Mouse (Mus musculus) heart, embryonic 15.5 days (tissue): ENCODE measurements at regions not wholly inside any gene's neighbourhood (a gene's known extent, or its start where the extent isn't known, plus 50 kb on each side); places are given as distances from the start of the nearest gene placed in this dataset.

Experiments used
- ATAC-seq: fragments of 200-750 bp; cut with Nextera tagmentation; replicated peaks from 2 replicates; pipeline ENCODE4 v1.8.0; 2017; ENCODE audit warnings: low read depth, moderate TSS enrichment; ENCODE audit not compliant: insufficient number of reproducible peaks, insufficient read depth, low FRiP score
- H3K27ac ChIP-seq: fragments of 300-500 bp; sonication (generic); 2 replicates; pipeline ENCODE4 v1.5.1; 2015; ENCODE audit warnings: mild to moderate bottlenecking, inconsistent platforms
- H3K27me3 ChIP-seq: fragments of 300-500 bp; sonication (generic); 2 replicates; pipeline ENCODE4 v1.6.1; 2015; ENCODE audit warnings: inconsistent platforms
- H3K36me3 ChIP-seq: fragments of 300-500 bp; sonication (generic); 2 replicates; pipeline ENCODE4 v1.6.1; 2015; ENCODE audit warnings: mild to moderate bottlenecking, inconsistent platforms
- H3K4me1 ChIP-seq: fragments of 300-500 bp; sonication (generic); replicated peaks from 2 replicates; pipeline ENCODE4 v1.6.1; 2015; ENCODE audit warnings: inconsistent platforms
- H3K4me2 ChIP-seq: fragments of 300-500 bp; sonication (generic); 2 replicates; pipeline ENCODE4 v1.6.1; 2015; ENCODE audit warnings: inconsistent platforms, mild to moderate bottlenecking, moderate library complexity
- H3K4me3 ChIP-seq: fragments of 300-500 bp; sonication (generic); 2 replicates; pipeline ENCODE4 v1.5.1; 2015; ENCODE audit warnings: mild to moderate bottlenecking, inconsistent platforms
- H3K9ac ChIP-seq: fragments of 300-500 bp; sonication (generic); 2 replicates; pipeline ENCODE4 v1.6.1; 2015; ENCODE audit warnings: mild to moderate bottlenecking, inconsistent platforms
- H3K9me3 ChIP-seq: fragments of 300-500 bp; sonication (generic); replicated peaks from 2 replicates; pipeline ENCODE4 v1.6.1; 2016; ENCODE audit warnings: inconsistent platforms
- WGBS: fragments of 180-500 bp; shearing (Covaris S2); methylation state at CpG from one replicate; pipeline ENCODE4 v1.1.7; 2015; ENCODE audit warnings: mixed read lengths; 5-methylcytosine and 5-hydroxymethylcytosine counted together

GRCm38 (mm10) chr1:91630871-91631410, 90.6 kb downstream of the Asb1 start:
- Histone ChIP-seq H3K27me3 (no peaks in the 10 kb centered on the region), H3K27ac (no peak overlapping the region), H3K36me3 (no peaks in the 10 kb centered on the region), H3K9ac (no peak overlapping the region), H3K4me1 (no peaks in the 10 kb centered on the region), H3K9me3 (no peaks in the 10 kb centered on the region), H3K4me3 (no peak overlapping the region), H3K4me2 (no peak overlapping the region)
- ATAC-seq = no peak; the same call in 1 of the 2 replicates
- 75% methylated on average over 6 of the region's 6 CpGs for WGBS

DNA sequence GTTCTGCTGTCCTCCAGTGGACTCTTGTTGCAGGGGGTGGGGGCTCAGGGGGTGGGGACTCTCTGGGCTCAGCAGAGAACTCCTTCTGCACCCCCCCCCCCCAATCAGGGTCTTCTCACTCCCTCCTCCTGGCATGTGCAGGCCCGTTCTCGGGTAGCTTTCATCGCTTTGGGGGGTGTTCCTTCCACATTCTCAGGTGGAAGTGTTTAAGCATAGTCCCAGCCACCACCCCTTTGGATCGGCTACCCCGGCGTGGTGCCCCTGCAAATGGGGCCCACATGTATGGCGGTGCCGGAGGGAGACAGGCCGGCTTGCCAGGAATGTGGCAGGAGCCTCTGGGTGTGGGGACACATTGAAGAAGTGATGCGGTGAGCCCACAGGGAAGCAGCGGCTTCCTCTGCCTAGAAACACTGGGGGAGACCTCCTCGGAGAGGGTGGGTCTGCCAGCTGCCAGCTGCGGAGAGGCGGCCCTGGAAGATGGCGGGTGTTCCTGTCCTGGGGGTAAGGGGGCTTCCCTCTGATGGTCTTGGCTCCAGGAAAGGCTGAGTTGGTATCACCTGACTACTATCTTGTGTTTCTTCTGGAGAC, 92.7 kb downstream of the Asb1 start:
- WGBS = 84% methylated on average over 15 of the region's 15 CpGs
- no peaks in the 10 kb centered on the region for H3K36me3 ChIP-seq
- H3K27ac ChIP-seq = no peak overlapping the region
- no peaks in the 10 kb centered on the region for H3K9me3 ChIP-seq
- H3K4me1 ChIP-seq = no peaks in the 10 kb centered on the region
- no peak overlapping the region for H3K4me3 ChIP-seq
- no peak overlapping the region for H3K4me2 ChIP-seq
- no peak overlapping the region for H3K9ac ChIP-seq
- ATAC-seq = no peak
- H3K27me3 ChIP-seq = no peaks in the 10 kb centered on the region

- no peak overlapping the region for H3K9ac ChIP-seq
- no peak for ATAC-seq
- no peaks in the 10 kb centered on the region for H3K27me3 ChIP-seq
- WGBS = 80% methylated on average over 2 of the region's 2 CpGs
- no peaks in the 10 kb centered on the region for H3K9me3 ChIP-seq
- H3K4me1 ChIP-seq = no peaks in the 10 kb centered on the region
- H3K4me2 ChIP-seq = no peak overlapping the region
- H3K36me3 ChIP-seq = no peaks in the 10 kb centered on the region
- no peak overlapping the region for H3K4me3 ChIP-seq
- H3K27ac ChIP-seq = no peak overlapping the region
Observed at GRCm38 (mm10) chr1:91636571-91636970, 96.2 kb downstream of the Asb1 start.

DNA sequence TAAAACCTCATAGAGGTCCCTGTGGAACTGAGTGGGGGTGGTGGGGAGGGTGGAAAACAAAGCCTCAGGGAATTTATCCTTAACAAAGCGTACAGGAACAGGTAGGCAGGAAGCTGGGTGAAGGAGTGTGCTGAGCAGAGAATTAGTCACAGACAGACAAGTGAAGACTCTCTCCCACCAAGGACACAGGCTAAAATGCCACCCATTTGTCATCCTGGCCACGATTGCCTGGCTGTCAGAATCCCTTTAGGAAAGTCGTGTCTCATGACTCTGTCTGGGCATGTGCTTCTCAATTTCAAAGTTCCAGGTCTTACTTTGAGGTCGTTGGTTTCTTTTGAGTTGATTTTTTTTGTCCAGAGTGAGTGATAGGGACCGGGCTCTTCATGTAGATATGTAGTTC, 100.2 kb downstream of the Asb1 start:
- Histone ChIP-seq H3K27ac (no peak overlapping the region), H3K36me3 (no peaks in the 10 kb centered on the region), H3K4me1 (no peaks in the 10 kb centered on the region), H3K4me2 (no peak overlapping the region), H3K9ac (no peak overlapping the region), H3K4me3 (no peak overlapping the region), H3K9me3 (no peaks in the 10 kb centered on the region), H3K27me3 (no peaks in the 10 kb centered on the region)
- ATAC-seq = no peak
- WGBS = 62% methylated on average over 5 of the region's 5 CpGs

GRCm38 (mm10) chr1:91658991-91659441, 118.7 kb downstream of the Asb1 start:
- no peaks in the 10 kb centered on the region for H3K4me1 ChIP-seq
- H3K9ac ChIP-seq = no peak overlapping the region
- H3K4me2 ChIP-seq = no peak overlapping the region
- H3K36me3 ChIP-seq = no peaks in the 10 kb centered on the region
- 77% methylated on average over 15 of the region's 15 CpGs for WGBS
- no peaks in the 10 kb centered on the region for H3K9me3 ChIP-seq
- no peak for ATAC-seq
- no peaks in the 10 kb centered on the region for H3K27me3 ChIP-seq
- no peak overlapping the region for H3K4me3 ChIP-seq
- H3K27ac ChIP-seq = no peak overlapping the region

GRCm38 (mm10) chr1:91659486-91659885, 119.1 kb downstream of the Asb1 start:
- no peak for ATAC-seq
- H3K4me1 ChIP-seq = no peaks in the 10 kb centered on the region
- no peak overlapping the region for H3K4me3 ChIP-seq
- no peaks in the 10 kb centered on the region for H3K27me3 ChIP-seq
- H3K9ac ChIP-seq = no peak overlapping the region
- H3K36me3 ChIP-seq = no peaks in the 10 kb centered on the region
- no peak overlapping the region for H3K4me2 ChIP-seq
- 72% methylated on average over 8 of the region's 8 CpGs for WGBS
- H3K27ac ChIP-seq = no peak overlapping the region
- no peaks in the 10 kb centered on the region for H3K9me3 ChIP-seq

GRCm38 (mm10) chr1:91663289-91663688, 122.9 kb downstream of the Asb1 start:
- H3K9me3 ChIP-seq = no peaks in the 10 kb centered on the region
- WGBS = 75% methylated on average over 2 of the region's 2 CpGs
- no peaks in the 10 kb centered on the region for H3K36me3 ChIP-seq

GRCm38 (mm10) chr1:91664622-91665021, 124.3 kb downstream of the Asb1 start:
- no peak for ATAC-seq
- WGBS = 81% methylated on average over 9 of the region's 12 CpGs
- Histone ChIP-seq H3K36me3 (no peaks in the 10 kb centered on the region), H3K27me3 (no peaks in the 10 kb centered on the region), H3K4me1 (no peaks in the 10 kb centered on the region), H3K4me3 (no peak overlapping the region), H3K27ac (no peak overlapping the region), H3K4me2 (no peak overlapping the region), H3K9ac (no peak overlapping the region), H3K9me3 (no peaks in the 10 kb centered on the region)

More at GRCm38 (mm10) chr1:91663289-91663688, 122.9 kb downstream of the Asb1 start:
- no peak for ATAC-seq
- Histone ChIP-seq H3K4me2 (no peak overlapping the region), H3K4me1 (no peaks in the 10 kb centered on the region), H3K4me3 (no peak overlapping the region), H3K9ac (no peak overlapping the region), H3K27me3 (no peaks in the 10 kb centered on the region), H3K27ac (no peak overlapping the region)

DNA sequence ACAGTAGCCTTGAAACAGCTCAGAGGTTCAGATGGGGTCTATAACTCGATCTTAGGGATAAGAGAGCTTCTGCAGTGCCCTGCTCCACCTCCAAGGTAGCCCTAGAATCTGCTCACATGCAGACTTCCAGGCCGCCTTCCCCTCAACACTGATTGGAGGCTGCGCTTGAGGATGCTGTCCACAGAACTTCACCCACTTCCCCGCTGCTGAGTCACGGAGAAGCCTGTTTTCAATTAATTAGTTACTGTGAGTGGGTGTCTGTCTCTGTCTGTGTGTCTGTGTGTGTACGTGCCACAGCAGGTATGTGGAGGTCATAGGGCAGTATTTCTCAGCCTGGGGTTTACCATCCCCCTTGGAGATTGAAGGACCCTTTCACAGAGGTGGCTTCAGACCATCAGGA, 128.2 kb downstream of the Asb1 start:
- Histone ChIP-seq H3K9me3 (no peaks in the 10 kb centered on the region), H3K4me3 (no peak overlapping the region), H3K4me2 (no peak overlapping the region), H3K27ac (no peak overlapping the region), H3K9ac (no peak overlapping the region), H3K36me3 (no peaks in the 10 kb centered on the region), H3K27me3 (no peaks in the 10 kb centered on the region), H3K4me1 (no peaks in the 10 kb centered on the region; the same call in 1 of the 2 replicates)
- no peak for ATAC-seq
- 70% methylated on average over 6 of the region's 6 CpGs for WGBS

DNA sequence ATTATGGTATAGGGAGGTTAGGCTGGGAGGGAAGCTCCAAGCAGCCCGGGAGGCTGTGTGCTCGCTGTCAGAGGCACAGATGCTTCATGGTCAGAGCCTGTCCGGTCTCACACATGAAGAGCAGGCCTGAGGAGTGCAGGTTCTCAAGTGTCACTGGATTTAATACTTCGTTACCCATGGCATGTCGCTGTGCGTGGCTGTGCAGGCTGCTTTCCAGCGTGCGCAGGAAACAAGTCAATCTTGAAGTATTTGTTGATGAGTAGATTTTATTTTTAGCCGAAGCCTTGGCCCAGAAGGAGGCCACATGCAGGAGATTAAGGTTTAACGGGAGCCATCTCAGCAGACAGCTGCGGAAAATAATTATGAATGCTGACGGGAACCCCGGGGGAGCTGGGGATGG, 130.3 kb upstream of the Twist2 start:
- no peak overlapping the region for H3K9ac ChIP-seq
- no peaks in the 10 kb centered on the region for H3K27me3 ChIP-seq
- no peak overlapping the region for H3K4me3 ChIP-seq
- no peaks in the 10 kb centered on the region; the same call in 1 of the 2 replicates for H3K4me1 ChIP-seq
- no peaks in the 10 kb centered on the region for H3K36me3 ChIP-seq
- H3K4me2 ChIP-seq = no peak overlapping the region
- no peak for ATAC-seq
- H3K27ac ChIP-seq = no peak overlapping the region
- WGBS = 42% methylated on average over 13 of the region's 13 CpGs
- H3K9me3 ChIP-seq = no peaks in the 10 kb centered on the region

DNA sequence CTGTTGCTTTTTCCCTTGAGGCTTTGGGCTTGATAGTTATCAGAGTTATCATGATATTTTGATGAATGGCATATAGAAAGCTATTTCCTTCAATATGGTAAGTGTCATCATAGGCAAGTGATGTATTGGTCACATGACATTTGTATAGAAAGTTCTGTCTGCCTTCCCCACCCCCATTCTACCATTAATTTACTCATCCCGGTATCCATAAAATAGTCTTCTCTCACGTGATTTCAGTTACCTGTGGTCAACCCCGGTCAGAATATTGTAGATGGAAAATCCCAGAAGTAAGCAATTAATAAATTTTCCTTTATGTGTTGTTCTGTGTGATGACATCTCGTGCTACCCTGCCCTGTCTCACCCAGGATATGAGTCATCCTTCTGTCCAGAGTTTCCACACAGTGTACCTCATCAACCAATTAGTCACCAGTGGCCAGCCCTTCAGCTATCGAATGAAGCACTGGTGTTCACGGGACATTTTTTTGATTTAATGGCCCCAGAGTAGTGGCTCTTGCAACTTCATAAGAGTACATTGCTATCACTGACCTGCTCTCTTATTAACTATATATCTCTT, 127.1 kb upstream of the Twist2 start:
- Histone ChIP-seq H3K27ac (no peak overlapping the region), H3K9me3 (no peaks in the 10 kb centered on the region), H3K9ac (no peak overlapping the region), H3K36me3 (no peaks in the 10 kb centered on the region), H3K4me1 (no peaks in the 10 kb centered on the region; the same call in 1 of the 2 replicates), H3K4me3 (no peak overlapping the region), H3K4me2 (no peak overlapping the region), H3K27me3 (no peaks in the 10 kb centered on the region)
- WGBS = 80% methylated on average over 6 of the region's 6 CpGs
- no peak for ATAC-seq

GRCm38 (mm10) chr1:91677062-91677461, 124.2 kb upstream of the Twist2 start:
- Histone ChIP-seq H3K4me3 (no peak overlapping the region), H3K4me1 (no peaks in the 10 kb centered on the region), H3K27me3 (no peaks in the 10 kb centered on the region), H3K4me2 (no peak overlapping the region), H3K36me3 (no peaks in the 10 kb centered on the region), H3K27ac (no peak overlapping the region), H3K9ac (no peak overlapping the region), H3K9me3 (no peaks in the 10 kb centered on the region)
- no peak for ATAC-seq
- WGBS = 71% methylated on average over 3 of the region's 3 CpGs
